Mouse (Mus musculus) embryo, embryonic 10 days (tissue): ENCODE data around the gene Agbl5.

Source experiments
- DNase-seq: peaks from one replicate; pipeline ENCODE4 v3.0.0-alpha.2; 2015; ENCODE audit warnings: low spot score

Gene Agbl5

GRCm38 (mm10) chr5:30920621-30921020 lies 32.1 kb downstream of the Agbl5 start:
- DNase-seq = no peak

DNA sequence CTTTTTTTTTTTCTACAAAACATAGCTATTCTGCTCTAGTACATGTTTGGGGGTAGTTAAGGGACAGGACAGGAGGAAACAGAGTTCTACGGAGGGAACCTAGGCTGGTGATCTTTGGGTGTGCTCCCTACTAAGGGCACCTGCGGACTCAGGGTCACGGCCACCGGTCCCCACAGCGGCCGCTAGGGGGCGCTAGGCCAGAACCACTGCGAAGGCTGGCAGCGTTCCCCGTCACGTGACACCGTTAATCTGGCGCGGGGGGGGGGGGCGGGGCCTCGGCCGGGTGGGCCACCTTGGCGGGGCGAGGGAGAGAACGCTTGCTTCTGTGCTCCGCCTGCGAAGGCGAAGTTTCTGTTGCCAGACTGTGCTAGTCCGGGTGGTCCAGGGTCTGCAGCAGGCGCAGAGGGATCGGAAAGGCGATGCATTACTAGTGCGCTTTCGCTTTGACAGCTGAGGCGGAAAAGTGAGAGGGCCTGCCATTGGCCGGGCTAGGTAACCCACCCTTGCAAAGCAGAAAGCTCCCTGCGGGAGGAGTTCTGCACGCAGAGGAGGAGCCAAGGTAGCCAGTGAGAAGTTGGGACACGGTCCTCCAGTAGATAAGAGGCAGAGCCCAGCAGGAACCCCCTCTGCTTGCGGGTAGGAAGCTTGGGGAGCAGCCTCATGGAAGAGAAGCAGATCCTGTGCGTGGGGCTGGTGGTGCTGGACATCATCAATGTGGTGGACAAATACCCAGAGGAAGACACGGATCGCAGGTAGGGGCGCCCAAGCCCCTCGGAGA lies 33.0 kb downstream of the Agbl5 start, which contains the start of gene Khk:
TSS of gene Khk (plus strand) at position 176 of the 778 bp plus-strand sequence.
- DNase-seq = peak; percentile 91

DNA sequence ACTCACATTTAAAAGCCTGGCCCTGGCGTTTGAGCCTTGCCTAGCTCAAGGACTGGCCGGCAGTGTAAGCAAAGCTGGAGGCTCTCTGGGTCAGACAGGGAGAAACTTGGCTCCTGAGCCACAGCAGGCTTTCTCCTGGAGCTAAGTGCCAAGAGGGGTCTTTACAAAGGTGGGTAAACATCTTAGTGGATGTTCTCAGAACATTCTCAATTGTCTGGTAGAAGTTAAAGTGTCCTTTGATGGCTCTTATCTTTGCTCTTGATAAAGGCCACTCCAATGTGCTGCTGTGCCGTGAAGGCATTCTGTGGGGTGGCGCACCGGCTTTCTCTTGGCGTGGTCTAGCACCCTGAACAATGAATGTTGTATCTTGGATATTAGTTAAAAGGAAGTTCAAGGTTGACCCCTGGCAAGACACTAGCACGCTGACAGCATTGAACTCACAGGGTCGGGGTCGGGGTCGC lies 34.1 kb downstream of the Agbl5 start:
- DNase-seq = no peak

GRCm38 (mm10) chr5:30923119-30923518 lies 34.6 kb downstream of the Agbl5 start:
- no peak for DNase-seq

DNA sequence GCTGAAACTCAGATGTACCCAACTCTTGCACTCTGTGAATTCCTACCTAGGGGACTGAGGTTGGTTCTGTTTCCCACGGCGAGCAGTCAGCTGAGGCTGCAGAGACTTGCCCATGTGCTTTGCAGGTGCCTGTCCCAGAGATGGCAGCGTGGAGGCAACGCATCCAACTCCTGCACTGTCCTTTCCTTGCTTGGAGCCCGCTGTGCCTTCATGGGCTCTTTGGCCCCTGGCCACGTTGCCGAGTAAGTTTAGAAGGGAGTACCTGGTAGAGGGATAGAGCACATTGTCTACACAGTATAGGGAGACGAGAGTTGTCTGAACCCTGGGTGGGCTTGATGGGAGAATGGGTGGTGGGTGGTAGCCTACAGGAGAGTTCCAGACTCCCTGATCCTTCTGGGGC lies 36.1 kb downstream of the Agbl5 start:
- DNase-seq = no peak

DNA sequence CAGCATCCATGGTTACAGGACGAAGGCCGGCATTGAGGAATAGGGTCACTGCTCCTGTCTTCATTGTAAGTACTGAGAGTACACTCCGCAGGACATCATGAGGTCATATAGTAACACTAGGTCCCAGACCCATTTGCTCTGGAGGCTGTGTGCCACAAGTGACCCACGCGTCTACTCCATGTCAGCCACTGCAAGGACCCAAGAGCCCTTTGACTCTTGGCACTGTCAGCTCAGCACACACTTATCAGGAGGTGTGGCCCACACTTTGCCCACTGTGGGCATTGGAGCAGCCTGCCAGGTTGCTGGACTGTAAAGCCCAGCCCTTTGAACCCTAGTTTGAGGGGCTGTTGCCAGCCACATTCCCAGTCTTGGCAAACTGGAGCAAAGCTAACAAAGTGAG lies 36.7 kb downstream of the Agbl5 start:
- DNase-seq = no peak

- DNase-seq = no peak
Measured at GRCm38 (mm10) chr5:30926073-30926472, 37.6 kb downstream of the Agbl5 start.

- DNase-seq = peak; percentile 60
Measured at GRCm38 (mm10) chr5:30927945-30928529, 39.5 kb downstream of the Agbl5 start.

GRCm38 (mm10) chr5:30930121-30930520 lies 41.6 kb downstream of the Agbl5 start:
- peak; percentile 57 for DNase-seq

- no peak for DNase-seq
Measured at GRCm38 (mm10) chr5:30930846-30931245, 42.4 kb downstream of the Agbl5 start.

- no peak for DNase-seq
Measured at GRCm38 (mm10) chr5:30931378-30931777, 42.9 kb downstream of the Agbl5 start.

DNA sequence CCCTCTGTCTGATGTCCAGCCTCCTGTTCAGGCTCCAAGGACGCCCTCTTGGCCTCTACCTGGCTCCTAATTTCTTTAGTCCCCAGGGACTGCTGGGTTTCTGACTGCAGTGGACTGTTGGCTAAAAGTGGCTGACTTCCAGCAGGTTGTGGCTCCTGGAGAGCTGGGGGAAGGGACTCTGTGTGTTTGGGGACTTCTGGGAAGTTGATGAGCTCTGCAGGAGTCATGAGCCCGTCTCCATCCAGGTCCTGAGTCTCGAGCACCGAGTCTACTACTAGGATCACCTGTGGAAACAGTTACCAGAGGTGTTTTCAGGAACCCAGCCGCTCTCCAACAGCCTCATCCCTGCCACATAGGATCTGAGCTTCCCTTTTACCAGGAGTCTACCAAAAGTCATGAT lies 45.2 kb downstream of the Agbl5 start:
- DNase-seq = no peak

DNA sequence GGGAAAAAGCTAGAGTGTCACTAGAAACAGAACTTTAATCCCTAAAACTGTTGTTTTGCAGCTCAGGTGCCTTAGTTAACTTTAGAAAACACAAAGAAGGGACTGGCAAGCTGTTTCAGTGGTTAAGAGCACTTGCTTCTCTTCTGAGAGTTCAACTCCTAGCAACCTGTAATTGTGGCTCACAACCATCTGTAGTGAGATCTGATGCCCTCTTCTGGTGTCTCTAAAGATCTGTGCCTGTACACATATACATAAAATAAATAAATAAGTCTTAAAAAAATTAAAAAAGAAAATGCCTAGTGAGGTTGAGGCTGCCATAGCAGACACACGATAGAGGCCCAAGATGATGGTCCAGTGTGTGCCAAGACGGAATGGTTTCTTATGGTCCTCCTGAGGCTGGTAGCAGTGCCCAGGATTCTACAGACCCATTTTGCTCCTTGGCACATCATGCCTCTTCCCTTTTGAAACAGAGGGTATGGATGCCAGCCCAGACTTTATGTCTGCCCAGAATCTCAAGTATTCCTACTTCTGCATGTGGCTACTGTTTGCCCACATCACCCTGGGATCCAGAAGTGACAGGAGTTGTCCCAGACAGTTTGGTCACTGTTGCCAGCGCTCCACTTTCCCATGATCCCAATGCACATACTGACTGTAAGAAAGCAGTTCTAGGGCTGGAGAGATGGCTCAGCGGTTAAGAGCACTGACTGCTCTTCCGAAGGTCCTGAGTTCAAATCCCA lies 46.4 kb downstream of the Agbl5 start:
- DNase-seq = no peak

- DNase-seq = peak; percentile 33
Measured at GRCm38 (mm10) chr5:30943004-30943403, 54.5 kb downstream of the Agbl5 start.

- no peak for DNase-seq
Measured at GRCm38 (mm10) chr5:30944344-30944743, 55.9 kb downstream of the Agbl5 start.

DNA sequence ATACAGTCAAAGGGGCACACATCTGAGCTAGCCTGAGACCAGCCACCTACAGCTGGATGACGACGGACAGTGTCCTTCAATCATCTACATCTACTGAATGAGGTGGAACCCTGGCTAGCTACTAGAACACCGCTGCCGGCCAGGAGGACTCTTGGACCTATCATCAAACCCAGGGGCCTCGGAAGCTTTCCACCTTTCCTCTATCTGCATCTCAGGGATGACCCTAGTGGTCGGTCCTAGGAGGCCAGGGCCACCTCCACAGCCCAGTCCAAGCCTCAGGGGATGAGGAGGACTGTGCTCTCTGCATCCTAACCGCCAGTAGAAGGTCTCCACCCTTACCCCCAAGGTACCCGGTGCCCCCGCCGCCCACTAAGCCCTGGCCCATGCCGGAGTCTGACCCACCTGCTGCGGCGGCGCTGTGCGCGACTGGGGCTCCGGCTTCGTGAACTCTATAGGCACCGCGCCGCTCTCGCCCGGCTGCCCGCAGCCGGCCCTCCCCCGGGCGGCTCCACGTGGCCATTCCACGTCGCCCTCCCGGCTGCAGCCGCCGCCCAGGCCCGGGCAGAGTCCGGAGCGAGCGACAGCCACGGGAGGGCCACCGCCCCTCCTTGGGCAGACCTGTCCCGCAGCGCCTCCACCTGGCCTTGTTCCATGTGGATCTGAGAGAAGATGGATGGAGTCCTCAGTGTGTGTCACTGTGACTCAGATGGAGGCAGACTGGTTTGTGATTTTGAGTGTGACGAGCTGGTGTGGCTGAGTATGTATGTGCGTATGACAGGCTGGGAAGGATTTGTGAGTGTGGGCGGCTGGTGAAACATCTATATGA lies 56.7 kb downstream of the Agbl5 start, which contains the start of gene Cgref1:
TSS of gene Cgref1 (minus strand) at position 636 of the 826 bp plus-strand sequence.
- DNase-seq = peak; percentile 81

DNA sequence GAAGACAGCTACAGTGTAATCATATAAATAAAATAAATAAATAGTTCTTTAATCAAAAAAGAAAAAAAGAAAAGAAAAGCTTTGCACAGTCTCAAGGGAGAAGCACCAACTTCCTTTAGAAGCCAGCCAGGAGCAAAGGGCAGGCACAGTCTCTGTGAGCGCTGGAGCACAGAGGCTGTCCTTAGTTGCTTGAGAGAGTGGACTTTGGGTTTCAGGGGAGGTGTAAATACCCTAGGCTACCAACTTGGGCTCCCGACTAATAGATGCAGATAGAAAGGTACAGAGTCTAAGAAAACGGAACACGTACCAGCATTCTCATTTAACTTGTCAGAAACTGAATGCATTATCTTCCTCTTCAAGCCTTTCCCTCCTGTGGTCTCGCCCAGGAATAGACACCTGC lies 60.1 kb downstream of the Agbl5 start:
- DNase-seq = no peak

DNA sequence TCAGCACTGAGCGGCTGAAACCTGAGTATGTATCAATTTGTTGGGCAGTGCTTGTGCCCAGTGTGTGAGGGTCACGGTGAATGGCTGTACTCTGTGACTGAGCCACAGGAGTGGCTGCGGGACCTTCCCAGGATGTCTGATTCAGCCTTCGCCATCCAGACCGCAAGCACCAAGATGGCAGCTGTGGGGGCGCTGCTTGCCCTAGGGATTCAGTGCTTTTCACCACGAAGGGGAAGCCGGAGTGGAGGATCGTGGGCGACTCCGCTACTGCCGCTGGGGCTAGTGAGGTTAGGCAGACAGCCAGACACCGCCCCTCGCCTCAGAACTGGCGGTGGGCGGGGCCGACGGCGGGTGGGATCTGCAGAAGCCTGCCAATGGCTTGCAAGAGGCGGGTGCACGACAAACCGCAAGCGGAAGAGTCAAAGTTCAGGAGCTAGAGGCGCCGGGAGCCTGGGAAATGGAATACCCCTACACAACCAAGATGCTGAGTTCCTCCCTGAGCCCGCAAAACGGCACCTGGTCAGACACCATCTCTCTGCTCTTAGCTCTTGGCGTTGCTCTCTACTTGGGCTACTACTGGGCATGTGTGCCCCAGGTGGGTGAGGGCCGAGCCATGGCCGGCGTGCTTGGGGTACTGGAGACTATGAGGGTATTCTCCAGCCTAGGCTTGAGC lies 61.3 kb downstream of the Agbl5 start:
- peak; percentile 94 for DNase-seq

- no peak for DNase-seq
Measured at GRCm38 (mm10) chr5:30950451-30950850, 62.0 kb downstream of the Agbl5 start.

DNA sequence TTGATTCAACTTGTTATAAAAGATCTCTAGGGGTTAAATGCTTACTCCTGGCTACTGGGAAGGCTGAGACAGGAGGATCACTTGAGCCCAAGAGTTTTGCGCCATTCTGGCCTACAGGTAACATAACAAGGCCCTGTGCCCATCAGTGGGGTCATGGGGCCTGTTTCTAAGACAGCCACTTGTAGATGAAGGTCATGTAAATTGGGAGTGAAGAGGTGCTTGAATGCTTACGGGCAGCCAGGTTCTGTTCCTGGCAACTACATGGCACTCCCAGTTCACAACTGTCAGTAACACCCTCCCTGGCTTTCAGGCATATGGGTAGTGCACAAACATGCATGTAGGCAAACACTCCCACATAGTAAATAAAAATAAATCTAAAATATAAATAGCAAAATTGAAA lies 62.4 kb downstream of the Agbl5 start:
- no peak for DNase-seq

- DNase-seq = no peak
Measured at GRCm38 (mm10) chr5:30951706-30952105, 63.2 kb downstream of the Agbl5 start.
